Mouse (Mus musculus) right cerebral cortex, postnatal 4 days (tissue): ENCODE measurements at regions not wholly inside any gene's neighbourhood (a gene's known extent, or its start where the extent isn't known, plus 50 kb on each side); places are given as distances from the start of the nearest gene placed in this dataset.

ENCODE experiments used
- DNase-seq: peaks from one replicate; pipeline ENCODE4 v3.0.0-alpha.2; 2022

- no peak for DNase-seq
These were observed 944.1 kb upstream of the Adgrl4 start for GRCm38 (mm10) chr3:150493433-150494045.

- DNase-seq: no peak
These were observed 906.7 kb upstream of the Adgrl4 start for GRCm38 (mm10) chr3:150530966-150531365.

DNA sequence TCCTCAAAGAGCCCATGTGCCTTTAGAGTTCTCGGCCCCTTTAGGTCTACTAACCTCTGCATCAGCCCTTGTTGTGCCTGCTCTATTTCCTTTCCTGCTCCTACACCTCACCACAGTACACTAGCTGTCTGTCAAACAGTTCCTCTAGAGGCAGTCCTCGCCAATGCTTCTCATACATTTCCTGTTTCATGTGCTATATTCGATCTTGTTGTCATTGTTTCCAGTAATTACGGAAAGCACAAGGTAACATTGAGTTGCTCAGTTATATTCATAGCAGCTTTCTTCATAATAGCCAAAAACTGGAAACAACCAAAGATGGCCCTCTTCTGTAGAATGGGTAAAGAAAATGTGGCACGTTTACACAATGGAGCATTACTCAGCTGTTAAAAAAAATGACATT lies 894.6 kb upstream of the Adgrl4 start:
- DNase-seq: no peak

GRCm38 (mm10) chr3:150588474-150588873 lies 849.2 kb upstream of the Adgrl4 start:
- DNase-seq: no peak

GRCm38 (mm10) chr3:150590978-150591377 lies 846.7 kb upstream of the Adgrl4 start:
- no peak for DNase-seq

- DNase-seq: no peak
These were observed 834.1 kb upstream of the Adgrl4 start for GRCm38 (mm10) chr3:150603400-150604095.

- peak; percentile 79 for DNase-seq
These were observed 827.0 kb upstream of the Adgrl4 start for GRCm38 (mm10) chr3:150610681-150611101.

DNA sequence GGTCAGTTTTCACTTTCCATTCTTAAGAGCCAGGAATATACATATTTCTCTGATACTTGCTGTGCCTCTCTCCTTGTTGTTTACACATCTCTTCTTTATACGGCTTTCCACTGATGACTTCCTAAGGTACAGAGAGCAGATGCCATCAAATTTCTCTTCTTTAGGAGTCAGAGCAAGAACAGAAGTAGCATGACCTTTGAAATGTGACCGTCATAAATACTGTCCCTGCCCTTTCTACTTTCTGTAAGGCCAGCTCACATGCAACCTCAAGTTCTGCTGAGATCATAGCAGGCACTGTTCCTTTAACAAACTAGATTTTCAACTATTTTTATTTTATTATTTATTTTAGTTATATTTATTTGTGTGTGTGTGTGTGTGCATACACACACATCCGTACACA lies 800.1 kb upstream of the Adgrl4 start:
- DNase-seq: no peak

- no peak for DNase-seq
These were observed 797.5 kb upstream of the Adgrl4 start for GRCm38 (mm10) chr3:150640004-150640676.

- DNase-seq: no peak
These were observed 789.6 kb upstream of the Adgrl4 start for GRCm38 (mm10) chr3:150648040-150648439.

DNA sequence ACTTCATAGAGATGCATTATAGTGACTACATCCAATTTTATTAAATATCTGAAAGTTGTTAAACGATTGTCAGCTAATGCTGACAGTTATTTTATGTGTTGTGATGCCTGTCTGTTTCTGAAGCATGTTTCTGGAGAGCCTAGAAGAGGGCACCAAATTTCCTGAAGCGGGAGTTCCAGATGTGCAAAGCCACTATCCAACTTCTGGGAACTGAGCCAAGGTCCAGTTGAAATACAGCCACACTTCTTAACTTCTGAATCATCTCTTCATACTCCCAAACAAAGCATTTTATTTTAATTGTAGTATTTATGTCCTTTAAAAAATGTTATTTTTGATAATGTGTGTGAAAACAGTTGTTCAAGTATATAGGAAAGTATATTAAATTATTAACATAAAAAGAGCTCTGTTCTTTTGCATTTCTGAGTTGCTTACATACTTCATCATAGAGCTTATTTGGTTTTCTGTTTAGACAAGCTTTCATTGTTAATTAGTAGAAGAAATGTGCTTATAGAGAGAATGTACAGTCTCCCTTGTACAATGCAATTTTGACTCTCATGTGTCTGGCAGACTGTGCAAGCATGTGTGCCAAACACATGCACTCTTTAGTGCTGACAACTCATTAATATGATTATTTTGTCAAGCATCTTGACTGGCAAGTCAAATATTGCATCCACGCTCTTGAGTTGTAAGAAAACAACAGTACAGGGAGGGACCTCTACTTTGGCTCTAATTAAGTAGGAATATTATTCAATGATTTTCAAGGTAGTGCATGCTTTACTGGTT lies 787.7 kb upstream of the Adgrl4 start:
- no peak for DNase-seq

DNA sequence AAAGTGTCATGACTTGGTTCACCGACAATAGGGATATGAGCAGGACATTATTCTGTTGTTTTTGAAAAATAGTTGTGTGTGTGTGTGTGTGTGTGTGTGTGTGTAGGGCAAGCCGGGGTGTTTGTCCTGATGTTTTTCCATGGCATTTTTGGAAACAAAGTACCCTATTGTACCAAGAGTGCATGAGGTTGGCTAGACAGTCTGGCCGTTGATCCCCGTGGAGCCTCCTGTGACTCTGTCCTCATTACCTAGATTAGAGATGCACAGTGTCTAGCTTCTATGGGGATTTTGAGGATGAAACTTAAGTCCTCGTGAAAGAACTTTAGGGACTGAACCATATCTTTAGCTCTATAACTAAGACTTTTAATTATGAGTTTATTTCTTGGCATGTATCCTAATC lies 741.9 kb upstream of the Adgrl4 start:
- no peak for DNase-seq

- no peak for DNase-seq
These were observed 737.7 kb upstream of the Adgrl4 start for GRCm38 (mm10) chr3:150699990-150700389.
